Mouse (Mus musculus): ENCODE data around the gene Tlcd1. TPM values are rescaled to one million over a fixed set of nuclear protein-coding genes. Genes with fewer than 3 reads are reported as not detected.

Gene Tlcd1
- total and polyA plus RNA-seq, 3 experiments, result 23.3 to 28.3 TPM; not detected in 1

DNA sequence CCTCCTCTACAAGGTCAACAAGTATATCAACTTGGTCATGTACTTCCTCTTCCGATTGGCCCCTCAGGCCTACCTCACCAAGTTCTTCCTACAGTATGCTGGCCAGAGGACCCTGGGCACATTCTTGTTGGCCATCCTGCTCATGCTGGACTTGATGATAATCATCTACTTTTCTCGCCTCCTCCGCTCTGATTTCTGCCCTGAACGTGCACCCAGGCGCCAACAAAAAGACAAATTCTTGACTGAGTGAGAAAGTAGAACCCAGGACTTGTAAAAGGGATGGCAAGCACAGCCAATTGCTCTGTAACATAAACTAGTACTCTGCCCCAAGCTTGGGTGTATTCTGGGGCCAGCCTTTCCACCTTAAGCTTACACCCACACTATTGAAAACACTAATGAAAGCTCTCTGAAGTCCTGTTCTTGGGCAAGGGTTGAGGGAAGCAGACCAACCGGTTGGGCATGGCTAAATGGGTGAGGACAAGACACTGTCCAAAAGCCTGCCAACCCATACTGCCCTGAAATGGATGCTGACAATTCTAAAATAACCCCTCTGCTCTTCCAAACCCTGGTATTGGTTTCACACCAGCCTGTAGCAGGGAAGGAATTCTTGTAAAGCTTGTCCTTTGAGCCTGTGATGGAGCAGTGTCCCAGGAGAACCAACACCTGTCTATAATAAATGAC, 3.7 kb downstream of the Tlcd1 start:
- Histone ChIP-seq H3K4me1 (ENCODE audit: control insufficient read depth in 1 of 2, insufficient read depth in 2 of 2, low read length in 2 of 2) (peaks cover 4 to 16% of the 10 kb centered on the region in 2 experiments; a peak in 3 of 4 replicates), H3K27ac (ENCODE audit: control insufficient read depth, low read depth, low read length) (peak overlapping the region; percentile 96), H3K27me3 (ENCODE audit: control insufficient read depth in 1 of 2, insufficient read depth in 2 of 2, low read length in 2 of 2) (no peaks in the 10 kb centered on the region), H3K36me3 (ENCODE audit: control insufficient read depth in 1 of 2, insufficient read depth in 2 of 2, low read length in 2 of 2) (peaks cover 12 to 36% of the 10 kb centered on the region in 2 experiments), H3K9me3 (replicated peaks; ENCODE audit: insufficient read depth, low read length) (no peaks in the 10 kb centered on the region), H3K4me3 (ENCODE audit: control insufficient read depth in 1 of 2, insufficient read depth in 1 of 2, low read depth in 2 of 2, low read length in 2 of 2) (peak overlapping the region in 1 of 2 experiments; percentile 81; a peak in 2 of 4 replicates), H3K79me2 (ENCODE audit: control insufficient read depth, insufficient read depth, low read length, poor library complexity) (peaks cover 32% of the 10 kb centered on the region), H3K9ac (ENCODE audit: control insufficient read depth, low read depth, low read length, poor library complexity, severe bottlenecking) (peak overlapping the region; percentile 89)
- peak; percentile 21; the same call in 1 of the 2 replicates for TF ChIP-seq POLR2AphosphoS2 (IDR thresholded peaks at IDR 0.05; ENCODE audit: low read length)
- no peak; the same call in 1 of the 2 replicates for TF ChIP-seq SIN3A (IDR thresholded peaks at IDR 0.05; ENCODE audit: low read length)
- 0 out of 2 replicates have a peak, but pooled peaks have one; percentile 8 for TF ChIP-seq MYB (IDR thresholded peaks at IDR 0.05; ENCODE audit: low read depth, low read length)
- no peak for TF ChIP-seq GABPA (IDR thresholded peaks at IDR 0.05; ENCODE audit: low read depth, low read length)
- peak in 1 of 2 experiments; percentile 14; a peak in 1 of 4 replicates for TF ChIP-seq EP300 (IDR thresholded peaks at IDR 0.05; ENCODE audit: low read depth in 1 of 2, low read length in 2 of 2)
- 0 out of 2 replicates have a peak, but pooled peaks have one; percentile 24 for TF ChIP-seq NELFE (IDR thresholded peaks at IDR 0.05; ENCODE audit: low read depth, low read length)
- peak; percentile 30; the same call in 1 of the 2 replicates for TF ChIP-seq ETS1 (IDR thresholded peaks at IDR 0.05; ENCODE audit: low read depth, low read length)
- peak; percentile 13 to 25; a peak in 1 of 4 replicates for TF ChIP-seq POLR2A (IDR thresholded peaks at IDR 0.05; ENCODE audit: control insufficient read depth in 1 of 2, insufficient read depth in 1 of 2, low read depth in 1 of 2, low read length in 2 of 2, poor library complexity in 1 of 2)
- TF ChIP-seq TCF12 (IDR thresholded peaks at IDR 0.05; ENCODE audit: low read depth, low read length), result no peak
- TF ChIP-seq MYC (IDR thresholded peaks at IDR 0.05; ENCODE audit: low read depth, low read length), result peak; percentile 57; the same call in 1 of the 2 replicates
- TF ChIP-seq USF1 (IDR thresholded peaks at IDR 0.05; ENCODE audit: low read depth, low read length), result no peak
- TF ChIP-seq CHD2 (IDR thresholded peaks at IDR 0.05; ENCODE audit: low read length), result peak; percentile 5
- no peak; the same call in 1 of the 2 replicates for TF ChIP-seq CHD1 (IDR thresholded peaks at IDR 0.05; ENCODE audit: low read depth, low read length)
- peak; percentile 20; the same call in 1 of the 2 replicates for TF ChIP-seq SMC3 (IDR thresholded peaks at IDR 0.05; ENCODE audit: low read depth, low read length)
- peak; percentile 74 for TF ChIP-seq ZMIZ1 (IDR thresholded peaks at IDR 0.05; ENCODE audit: low read depth, low read length)
- TF ChIP-seq MEF2A (IDR thresholded peaks at IDR 0.05; ENCODE audit: extremely low read depth, insufficient replicate concordance, low read depth, low read length, poor library complexity, severe bottlenecking), result 0 out of 2 replicates have a peak, but pooled peaks have one; percentile 32
- no peak for TF ChIP-seq MAZ (IDR thresholded peaks at IDR 0.05; ENCODE audit: low read depth, low read length)
- no peak for TF ChIP-seq USF2 (IDR thresholded peaks at IDR 0.05; ENCODE audit: borderline replicate concordance in 1 of 2, insufficient read depth in 1 of 2, low read depth in 1 of 2, low read length in 2 of 2)
- TF ChIP-seq JUND (IDR thresholded peaks at IDR 0.05; ENCODE audit: low read depth, low read length), result no peak
- peak; percentile 74 for DNase-seq (ENCODE audit: low read depth, low spot score)

All from MEL (cell line).